Mouse (Mus musculus): ENCODE measurements around the gene Dio3. TPM values are rescaled to one million over a fixed set of nuclear protein-coding genes. Genes with fewer than 3 reads are reported as not detected.

Dio3 gene
- polyA plus RNA-seq, 2 experiments: 0.13 TPM; not detected in 1

- no peak overlapping the region for H3K27ac ChIP-seq
- WGBS (ENCODE audit: insufficient replicate concordance): 5% methylated on average over 33 of the region's 33 CpGs
- ATAC-seq (ENCODE audit: insufficient read depth) (no peak), DNase-seq (ENCODE audit: low read depth in 3 of 3, low spot score in 3 of 3) (no peak)
- TF ChIP-seq CTCF (IDR thresholded peaks at IDR 0.05; ENCODE audit: low read depth) (no peak), EP300 (IDR thresholded peaks at IDR 0.05; ENCODE audit: low read depth) (no peak)
- peak overlapping the region in 1 of 2 experiments; percentile 14; a peak in 2 of 4 replicates for H3K4me3 ChIP-seq (ENCODE audit: insufficient read depth in 1 of 2, low read depth in 2 of 2, low read length in 2 of 2)
- no peaks in the 10 kb centered on the region for H3K36me3 ChIP-seq (replicated peaks; ENCODE audit: control insufficient read depth, insufficient read depth, low read depth)
- peaks cover 63% of the 10 kb centered on the region for H3K27me3 ChIP-seq (ENCODE audit: control insufficient read depth, insufficient read depth, low read length)
- H3K9ac ChIP-seq (replicated peaks): no peak overlapping the region
- no peaks in the 10 kb centered on the region for H3K4me1 ChIP-seq (replicated peaks; ENCODE audit: control insufficient read depth in 2 of 2, insufficient read depth in 2 of 2, low read length in 1 of 2)
- H3K4me2 ChIP-seq (ENCODE audit: low read depth): peak overlapping the region; percentile 21
- no peaks in the 10 kb centered on the region for H3K9me3 ChIP-seq (ENCODE audit: control insufficient read depth, low read length)
These were observed 1.5 kb upstream of the Dio3 start for GRCm38 (mm10) chr12:110277259-110277964.

DNA sequence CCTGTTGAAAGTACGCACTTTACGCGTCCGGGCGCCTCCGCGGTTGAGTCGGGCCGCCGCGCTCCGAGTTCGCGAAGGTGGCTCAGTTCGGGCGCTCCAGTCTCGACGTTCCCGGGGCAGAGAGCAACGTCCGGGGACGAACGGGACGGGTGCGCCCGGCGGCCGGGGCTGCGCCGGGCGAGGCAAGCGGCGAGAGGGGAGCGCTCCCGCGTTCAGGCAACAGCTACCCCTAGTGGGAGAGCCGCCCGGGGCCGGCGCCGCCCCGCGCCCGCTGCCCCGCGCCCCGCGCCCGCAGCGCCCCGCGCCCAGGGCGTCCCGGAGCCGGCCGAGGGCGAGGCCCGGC lies 932 bp upstream of the Dio3 start:
- DNase-seq (ENCODE audit: low read depth in 3 of 3, low spot score in 3 of 3): no peak
- Histone ChIP-seq H3K36me3 (replicated peaks; ENCODE audit: control insufficient read depth, insufficient read depth, low read depth) (no peaks in the 10 kb centered on the region), H3K27ac (no peak overlapping the region), H3K4me2 (ENCODE audit: low read depth) (peak overlapping the region; percentile 22), H3K27me3 (ENCODE audit: control insufficient read depth, insufficient read depth, low read length) (peaks cover 69% of the 10 kb centered on the region), H3K9ac (replicated peaks) (no peak overlapping the region), H3K4me1 (replicated peaks; ENCODE audit: control insufficient read depth in 2 of 2, insufficient read depth in 2 of 2, low read length in 1 of 2) (no peaks in the 10 kb centered on the region), H3K4me3 (ENCODE audit: insufficient read depth in 1 of 2, low read depth in 2 of 2, low read length in 2 of 2) (peak overlapping the region; percentile 14 to 31; a peak in 3 of 4 replicates), H3K9me3 (ENCODE audit: control insufficient read depth, low read length) (no peaks in the 10 kb centered on the region)
- ATAC-seq (ENCODE audit: insufficient read depth): no peak
- WGBS (ENCODE audit: insufficient replicate concordance): 1% methylated on average over 48 of the region's 58 CpGs
- TF ChIP-seq EP300 (IDR thresholded peaks at IDR 0.05; ENCODE audit: low read depth) (no peak), CTCF (IDR thresholded peaks at IDR 0.05; ENCODE audit: low read depth) (no peak)

DNA sequence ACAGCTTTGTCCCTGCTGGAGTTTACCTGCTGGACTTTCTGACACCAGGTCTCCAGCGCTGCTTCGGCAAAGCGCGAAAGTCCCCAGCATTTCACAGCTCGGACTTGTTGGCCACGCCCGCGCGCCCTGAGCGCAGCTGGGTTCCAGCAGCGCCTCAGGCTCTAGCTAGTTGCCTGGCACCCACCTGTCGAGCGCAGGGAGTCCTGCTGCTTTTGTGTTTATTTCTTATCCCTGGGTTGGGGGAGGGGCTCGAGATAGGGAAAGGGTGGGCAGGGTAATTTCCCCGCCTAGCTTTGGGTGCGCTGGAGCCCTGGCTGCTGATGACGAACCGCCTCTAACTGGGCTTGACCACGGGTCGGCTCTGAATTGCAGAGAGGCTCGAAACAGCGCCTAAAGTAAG lies 1.5 kb downstream of the Dio3 start:
- Histone ChIP-seq H3K4me3 (ENCODE audit: insufficient read depth in 1 of 2, low read depth in 2 of 2, low read length in 2 of 2) (no peak overlapping the region), H3K9ac (replicated peaks) (no peak overlapping the region), H3K4me2 (ENCODE audit: low read depth) (no peak overlapping the region), H3K9me3 (ENCODE audit: control insufficient read depth, low read length) (no peaks in the 10 kb centered on the region), H3K4me1 (replicated peaks; ENCODE audit: control insufficient read depth in 2 of 2, insufficient read depth in 2 of 2, low read length in 1 of 2) (no peaks in the 10 kb centered on the region), H3K27me3 (ENCODE audit: control insufficient read depth, insufficient read depth, low read length) (peaks cover 78% of the 10 kb centered on the region), H3K27ac (no peak overlapping the region), H3K36me3 (replicated peaks; ENCODE audit: control insufficient read depth, insufficient read depth, low read depth) (no peaks in the 10 kb centered on the region)
- TF ChIP-seq EP300 (IDR thresholded peaks at IDR 0.05; ENCODE audit: low read depth): no peak
- TF ChIP-seq CTCF (IDR thresholded peaks at IDR 0.05; ENCODE audit: low read depth): no peak
- WGBS (ENCODE audit: insufficient replicate concordance): under 1% methylated on average over 22 of the region's 22 CpGs
- DNase-seq (ENCODE audit: low read depth in 3 of 3, low spot score in 3 of 3): no peak
- no peak for ATAC-seq (ENCODE audit: insufficient read depth)

- no peak for DNase-seq (ENCODE audit: low read depth in 3 of 3, low spot score in 3 of 3)
- no peaks in the 10 kb centered on the region for H3K9me3 ChIP-seq (ENCODE audit: control insufficient read depth, low read length)
- H3K9ac ChIP-seq (replicated peaks): no peak overlapping the region
- H3K4me2 ChIP-seq (ENCODE audit: low read depth): no peak overlapping the region
- H3K36me3 ChIP-seq (replicated peaks; ENCODE audit: control insufficient read depth, insufficient read depth, low read depth): no peaks in the 10 kb centered on the region
- 14% methylated on average over 4 of the region's 4 CpGs for WGBS (ENCODE audit: insufficient replicate concordance)
- H3K27me3 ChIP-seq (ENCODE audit: control insufficient read depth, insufficient read depth, low read length): peaks cover 50% of the 10 kb centered on the region
- TF ChIP-seq EP300 (IDR thresholded peaks at IDR 0.05; ENCODE audit: low read depth) (no peak), CTCF (IDR thresholded peaks at IDR 0.05; ENCODE audit: low read depth) (no peak)
- no peaks in the 10 kb centered on the region for H3K4me1 ChIP-seq (replicated peaks; ENCODE audit: control insufficient read depth in 2 of 2, insufficient read depth in 2 of 2, low read length in 1 of 2)
- no peak overlapping the region for H3K27ac ChIP-seq
- H3K4me3 ChIP-seq (ENCODE audit: insufficient read depth in 1 of 2, low read depth in 2 of 2, low read length in 2 of 2): no peak overlapping the region
- no peak for ATAC-seq (ENCODE audit: insufficient read depth)
These were observed 4.9 kb downstream of the Dio3 start for GRCm38 (mm10) chr12:110283792-110284191.

DNA sequence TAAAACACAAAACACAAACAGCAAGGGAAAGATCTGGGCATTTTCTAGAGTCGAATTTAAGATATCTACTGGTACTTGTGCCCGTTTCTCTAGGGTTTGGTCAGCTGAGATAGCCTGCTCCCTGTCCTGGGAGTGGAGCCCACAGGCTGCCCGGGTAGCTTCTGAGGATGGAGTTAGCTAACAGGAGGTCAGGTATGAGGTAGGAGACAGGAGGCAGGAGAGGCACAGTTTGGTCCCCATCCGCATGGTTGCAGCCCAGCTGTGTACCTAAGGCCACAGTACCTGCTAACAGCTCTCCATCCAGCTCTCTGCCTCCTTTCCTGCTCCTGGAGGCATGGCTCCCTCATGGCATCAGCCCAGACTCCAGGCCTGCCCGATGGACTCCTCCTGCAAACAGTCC lies 13.9 kb downstream of the Dio3 start:
- H3K27me3 ChIP-seq (ENCODE audit: control insufficient read depth, insufficient read depth, low read length): no peaks in the 10 kb centered on the region

More for the DNA sequence above, 13.9 kb downstream of the Dio3 start:
- Histone ChIP-seq H3K4me1 (replicated peaks; ENCODE audit: control insufficient read depth in 2 of 2, insufficient read depth in 2 of 2, low read length in 1 of 2) (no peaks in the 10 kb centered on the region), H3K4me3 (ENCODE audit: insufficient read depth in 1 of 2, low read depth in 2 of 2, low read length in 2 of 2) (no peak overlapping the region), H3K4me2 (ENCODE audit: low read depth) (no peak overlapping the region), H3K9ac (replicated peaks) (no peak overlapping the region), H3K36me3 (replicated peaks; ENCODE audit: control insufficient read depth, insufficient read depth, low read depth) (no peaks in the 10 kb centered on the region), H3K27ac (no peak overlapping the region), H3K9me3 (ENCODE audit: control insufficient read depth, low read length) (no peaks in the 10 kb centered on the region)
- TF ChIP-seq CTCF (IDR thresholded peaks at IDR 0.05; ENCODE audit: low read depth) (no peak), EP300 (IDR thresholded peaks at IDR 0.05; ENCODE audit: low read depth) (no peak)
- DNase-seq (ENCODE audit: low read depth in 3 of 3, low spot score in 3 of 3) (no peak), ATAC-seq (ENCODE audit: insufficient read depth) (no peak)
- 55% methylated on average over 5 of the region's 5 CpGs for WGBS (ENCODE audit: insufficient replicate concordance)

All from liver, embryonic 14.5 days (tissue).